Mouse (Mus musculus): ENCODE data around the gene Ascl1.

Gene Ascl1

GRCm38 (mm10) chr10:87484831-87485720 lies 8.4 kb downstream of the Ascl1 start:
- peak; percentile 31 for DNase-seq

DNA sequence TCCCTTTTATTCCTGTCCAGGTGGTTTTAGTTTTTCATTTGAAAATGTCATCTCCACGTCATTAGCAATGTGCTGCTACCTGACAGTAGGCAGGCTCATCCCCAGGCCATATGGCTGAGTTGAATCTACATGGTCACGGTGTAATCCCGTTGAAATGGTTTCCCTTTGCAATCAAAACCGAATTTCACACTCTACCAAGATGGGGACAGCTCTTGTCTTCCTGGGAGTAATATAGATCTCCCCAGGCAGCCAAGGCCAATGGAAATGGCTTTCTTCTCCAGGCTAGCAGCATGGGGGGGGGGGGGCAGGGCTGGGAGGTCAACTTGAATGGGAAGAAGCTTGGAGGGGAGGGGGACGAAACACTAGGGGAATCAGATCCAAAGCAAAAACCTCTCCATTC lies 15.6 kb downstream of the Ascl1 start:
- DNase-seq, result no peak

DNA sequence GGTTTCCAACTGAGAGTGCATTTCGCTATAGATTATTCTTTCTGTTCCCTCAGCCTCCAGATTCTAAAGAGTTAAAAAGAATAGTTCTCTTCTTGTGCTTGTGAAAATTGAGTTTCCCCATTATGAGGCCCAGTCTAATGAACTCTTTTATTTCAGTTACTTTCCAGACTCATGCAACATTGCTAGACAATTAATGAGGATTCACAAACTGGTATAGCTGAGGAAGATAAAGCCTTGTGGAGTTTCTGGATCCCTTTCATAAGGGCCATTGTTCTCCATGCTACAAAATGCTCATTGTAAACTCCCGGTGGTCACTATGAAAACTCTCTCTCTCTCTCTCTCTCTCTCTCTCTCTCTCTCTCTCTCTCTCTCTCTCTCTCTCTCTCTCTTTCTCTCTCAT lies 18.5 kb downstream of the Ascl1 start:
- DNase-seq, result no peak

DNA sequence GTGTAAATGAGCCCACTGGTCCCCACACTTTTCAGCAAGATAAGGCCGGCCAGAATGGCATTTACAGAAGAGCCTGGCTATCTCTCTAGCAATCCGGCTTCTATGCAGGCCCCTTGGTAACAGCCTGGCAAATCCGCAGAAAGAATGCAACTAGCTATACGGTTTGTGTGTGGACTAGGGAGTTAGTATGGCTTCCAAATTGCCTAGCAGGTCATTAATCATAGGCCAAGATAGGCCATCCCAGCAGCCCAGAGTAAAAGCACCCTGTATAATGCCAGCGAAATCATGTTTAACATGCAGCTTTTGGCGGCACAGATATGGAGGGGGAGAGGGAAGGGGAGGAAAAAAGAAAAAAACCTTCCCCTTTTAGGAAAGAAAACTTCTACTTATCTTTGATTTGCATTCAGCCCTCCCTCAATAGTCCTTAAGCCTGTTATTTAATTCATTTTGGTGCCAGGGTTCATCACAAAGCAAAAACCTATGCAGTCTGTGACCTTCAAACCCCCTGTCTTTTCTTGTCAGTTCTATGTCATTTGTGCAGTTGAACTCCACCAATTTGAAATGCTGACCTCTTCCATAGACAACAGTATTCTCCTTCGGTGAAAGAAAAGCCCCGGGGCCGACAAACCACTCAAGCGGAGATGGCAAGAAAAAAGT lies 19.9 kb downstream of the Ascl1 start:
- no peak for DNase-seq

DNA sequence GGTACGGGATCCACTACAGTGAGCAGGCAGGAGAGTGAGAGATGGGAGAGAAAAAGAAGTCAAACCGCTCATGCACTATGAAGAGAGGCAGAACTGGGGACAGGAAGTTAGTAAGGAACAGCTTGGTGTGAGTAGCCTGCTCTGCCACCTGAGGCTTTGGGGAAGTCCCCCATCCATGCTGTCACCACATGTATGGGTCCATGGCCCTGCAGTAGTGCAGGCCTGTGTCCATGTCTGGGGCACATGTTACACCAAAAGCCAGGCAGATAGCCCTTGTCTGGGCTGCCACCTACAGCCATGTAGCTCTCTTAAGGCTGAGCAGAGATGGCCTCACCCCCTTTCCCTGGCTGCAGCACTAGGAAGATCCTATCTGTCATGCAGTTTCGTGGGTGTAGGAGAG lies 42.7 kb downstream of the Ascl1 start:
- no peak for DNase-seq

GRCm38 (mm10) chr10:87449368-87449767 lies 44.1 kb downstream of the Ascl1 start:
- no peak for DNase-seq

DNA sequence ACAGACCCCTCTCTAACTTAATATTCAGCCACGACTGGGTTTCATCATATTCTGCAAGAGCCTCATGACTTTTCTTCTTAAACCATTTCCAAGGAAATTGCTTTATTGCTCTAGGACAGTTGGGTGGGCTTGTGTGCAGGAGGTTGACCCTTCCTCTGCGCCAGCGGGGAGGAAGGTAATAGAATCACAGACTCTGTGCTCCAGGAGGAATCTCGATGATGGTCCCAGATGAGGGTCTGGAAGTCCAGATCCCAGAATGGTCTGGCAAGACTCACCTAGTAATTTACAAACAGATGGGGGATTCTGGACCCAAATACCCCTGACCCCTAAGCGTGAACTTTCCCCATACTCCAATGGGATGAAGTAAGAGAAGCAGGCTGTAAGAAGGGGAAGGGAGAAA lies 45.2 kb downstream of the Ascl1 start:
- DNase-seq, result no peak

DNA sequence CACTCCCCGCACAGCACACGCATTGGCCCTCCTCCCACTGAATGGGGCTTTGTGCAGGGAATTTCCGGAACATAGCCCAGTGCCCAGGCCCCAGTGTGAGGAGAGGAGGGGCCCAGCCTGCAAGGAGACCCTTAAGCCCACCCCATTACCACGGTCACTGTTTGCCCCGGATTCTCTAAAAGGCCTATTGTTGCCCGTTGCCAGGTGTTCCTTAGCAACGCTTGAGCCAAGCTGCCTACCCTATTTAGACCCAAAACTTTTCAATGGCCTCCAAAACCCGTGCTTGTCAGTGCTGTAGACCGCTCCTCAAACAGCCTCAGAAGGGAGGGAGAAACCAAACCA lies 45.7 kb downstream of the Ascl1 start:
- DNase-seq, result peak; percentile 49 to 70

GRCm38 (mm10) chr10:87446829-87447753 lies 46.4 kb downstream of the Ascl1 start:
- DNase-seq, result peak; percentile 20 to 24

GRCm38 (mm10) chr10:87446139-87446828 lies 47.2 kb downstream of the Ascl1 start:
- no peak for DNase-seq
